Mouse (Mus musculus) liver, embryonic 15.5 days (tissue): ENCODE data around the gene Cyb5rl. TPM values are rescaled to one million over a fixed set of nuclear protein-coding genes. Genes with fewer than 3 reads are reported as not detected.
A peak's percentile ranks its signal among the peaks of the same experiment; 100 is the strongest.

Source experiments
- ATAC-seq: fragments of 200-750 bp; cut with Nextera tagmentation; 2 replicates; pipeline ENCODE4 v1.8.0; 2017; ENCODE audit warnings: moderate number of reproducible peaks, mild to moderate bottlenecking, moderate library complexity; ENCODE audit not compliant: insufficient read depth
- H3K27ac ChIP-seq: fragments of 300-500 bp; sonication (generic); replicated peaks from 2 replicates; pipeline ENCODE4 v1.5.1; 2015; ENCODE audit warnings: mild to moderate bottlenecking, inconsistent platforms
- H3K27me3 ChIP-seq: fragments of 300-500 bp; sonication (generic); 2 replicates; pipeline ENCODE4 v1.6.1; 2015; ENCODE audit warnings: mild to moderate bottlenecking, inconsistent platforms
- H3K36me3 ChIP-seq: fragments of 300-500 bp; sonication (generic); replicated peaks from 2 replicates; pipeline ENCODE4 v1.6.1; 2015; ENCODE audit warnings: moderate library complexity, mild to moderate bottlenecking, inconsistent platforms
- H3K4me1 ChIP-seq: fragments of 300-500 bp; sonication (generic); replicated peaks from 2 replicates; pipeline ENCODE4 v1.6.1; 2015; ENCODE audit warnings: inconsistent platforms
- H3K4me2 ChIP-seq: fragments of 300-500 bp; sonication (generic); 2 replicates; pipeline ENCODE4 v1.6.1; 2015; ENCODE audit warnings: moderate library complexity, mild to moderate bottlenecking, inconsistent platforms
- H3K4me3 ChIP-seq: fragments of 300-500 bp; sonication (generic); replicated peaks from 2 replicates; pipeline ENCODE4 v1.5.1; 2015; ENCODE audit warnings: mild to moderate bottlenecking, inconsistent platforms
- H3K9ac ChIP-seq: fragments of 300-500 bp; sonication (generic); 2 replicates; pipeline ENCODE4 v1.6.1; 2015; ENCODE audit warnings: moderate library complexity, mild to moderate bottlenecking, inconsistent platforms
- H3K9me3 ChIP-seq: fragments of 300-500 bp; sonication (generic); replicated peaks from 2 replicates; pipeline ENCODE4 v1.6.1; 2016; ENCODE audit warnings: inconsistent platforms
- WGBS: fragments of 180-500 bp; shearing (Covaris S2); methylation state at CpG from one replicate; pipeline ENCODE4 v1.1.7; 2015; ENCODE audit warnings: mixed read lengths; ENCODE audit not compliant: insufficient replicate concordance; 5-methylcytosine and 5-hydroxymethylcytosine counted together
- polyA plus RNA-seq: library from polyadenylated mRNA; unstranded; fragments of >200 nt; fragmentation: Nextera tagmentation; extraction: Ambion mirVana; gene quantifications from 2 replicates; pipeline ENCODE4 v1.2.1, GENCODE M21; 2015

Gene Cyb5rl
- polyA plus RNA-seq, 1 experiment from 2014 or later, result 1.4 TPM

GRCm38 (mm10) chr4:107063214-107063613 lies 3.6 kb upstream of the Cyb5rl start:
- H3K4me2 ChIP-seq, result no peak overlapping the region
- no peak overlapping the region for H3K27ac ChIP-seq
- no peaks in the 10 kb centered on the region for H3K27me3 ChIP-seq
- H3K4me1 ChIP-seq, result peaks cover 32% of the 10 kb centered on the region
- no peak overlapping the region for H3K9ac ChIP-seq
- peaks cover 58% of the 10 kb centered on the region for H3K36me3 ChIP-seq
- H3K4me3 ChIP-seq, result no peak overlapping the region
- H3K9me3 ChIP-seq, result no peaks in the 10 kb centered on the region
- no peak for ATAC-seq
- WGBS, result 67% methylated on average over 3 of the region's 3 CpGs

DNA sequence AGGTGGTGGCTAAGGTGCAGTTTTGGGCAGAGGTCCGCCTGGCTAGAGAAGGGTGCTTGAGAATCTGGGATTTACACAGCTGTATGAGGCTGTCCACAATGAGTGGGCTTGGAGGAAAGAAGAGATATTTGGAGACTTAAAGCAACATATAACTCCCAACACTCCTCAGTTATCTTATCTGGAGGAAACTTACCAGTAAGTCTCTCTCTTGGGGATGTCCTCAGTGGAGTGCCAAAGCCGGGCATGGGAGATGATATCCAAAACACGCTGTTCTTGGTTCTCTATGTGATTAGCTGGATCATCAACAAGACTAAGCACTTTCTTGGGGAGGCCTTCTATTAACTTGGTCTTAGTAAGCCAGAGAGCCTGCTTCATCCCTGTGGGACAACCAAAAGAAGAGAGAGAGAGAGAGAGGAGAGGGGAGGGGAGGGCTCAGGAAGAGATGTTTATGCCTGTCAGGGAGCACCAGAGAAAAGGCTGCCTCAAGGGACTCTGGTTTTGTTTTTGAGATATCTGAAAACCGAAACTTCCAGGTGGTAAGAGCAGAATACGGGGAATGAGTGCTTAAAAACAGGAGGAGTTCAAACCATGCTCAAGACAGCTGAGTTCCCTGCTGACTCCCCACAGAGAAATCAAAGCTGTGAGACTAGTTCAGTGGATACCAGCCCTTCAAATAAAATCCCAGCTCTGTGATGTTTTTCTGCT lies 2.2 kb upstream of the Cyb5rl start:
- no peak for ATAC-seq
- Histone ChIP-seq H3K9ac (no peak overlapping the region), H3K4me2 (no peak overlapping the region), H3K4me3 (no peak overlapping the region), H3K27ac (no peak overlapping the region), H3K36me3 (peaks cover 45% of the 10 kb centered on the region), H3K9me3 (no peaks in the 10 kb centered on the region), H3K4me1 (peaks cover 32% of the 10 kb centered on the region), H3K27me3 (no peaks in the 10 kb centered on the region)
- 69% methylated on average over 5 of the region's 5 CpGs for WGBS

GRCm38 (mm10) chr4:107067151-107067840 lies 508 bp downstream of the Cyb5rl start:
- Histone ChIP-seq H3K9ac (peak overlapping the region; percentile 84), H3K4me3 (peak overlapping the region; percentile 83), H3K27ac (0 out of 2 replicates have a peak overlapping the region, but pooled peaks have one; percentile 24), H3K27me3 (no peaks in the 10 kb centered on the region), H3K4me2 (peak overlapping the region; percentile 100), H3K9me3 (no peaks in the 10 kb centered on the region), H3K36me3 (peaks cover 22% of the 10 kb centered on the region), H3K4me1 (peaks cover 32% of the 10 kb centered on the region)
- ATAC-seq, result peak; percentile 17
- 3% methylated on average over 33 of the region's 33 CpGs for WGBS

- Histone ChIP-seq H3K4me3 (no peak overlapping the region), H3K36me3 (no peaks in the 10 kb centered on the region), H3K9ac (no peak overlapping the region), H3K27me3 (no peaks in the 10 kb centered on the region), H3K27ac (no peak overlapping the region), H3K9me3 (no peaks in the 10 kb centered on the region), H3K4me2 (no peak overlapping the region), H3K4me1 (peaks cover 8% of the 10 kb centered on the region)
- ATAC-seq, result no peak
- 77% methylated on average over 9 of the region's 9 CpGs for WGBS
Measured at GRCm38 (mm10) chr4:107072343-107072742, 5.6 kb downstream of the Cyb5rl start.

- Histone ChIP-seq H3K9ac (no peak overlapping the region), H3K4me2 (no peak overlapping the region), H3K4me1 (no peaks in the 10 kb centered on the region), H3K4me3 (no peak overlapping the region), H3K36me3 (no peaks in the 10 kb centered on the region), H3K27ac (no peak overlapping the region), H3K9me3 (no peaks in the 10 kb centered on the region), H3K27me3 (no peaks in the 10 kb centered on the region)
- WGBS, result 60% methylated on average over 5 of the region's 5 CpGs
- ATAC-seq, result no peak
Measured at GRCm38 (mm10) chr4:107075456-107075855, 8.7 kb downstream of the Cyb5rl start.

DNA sequence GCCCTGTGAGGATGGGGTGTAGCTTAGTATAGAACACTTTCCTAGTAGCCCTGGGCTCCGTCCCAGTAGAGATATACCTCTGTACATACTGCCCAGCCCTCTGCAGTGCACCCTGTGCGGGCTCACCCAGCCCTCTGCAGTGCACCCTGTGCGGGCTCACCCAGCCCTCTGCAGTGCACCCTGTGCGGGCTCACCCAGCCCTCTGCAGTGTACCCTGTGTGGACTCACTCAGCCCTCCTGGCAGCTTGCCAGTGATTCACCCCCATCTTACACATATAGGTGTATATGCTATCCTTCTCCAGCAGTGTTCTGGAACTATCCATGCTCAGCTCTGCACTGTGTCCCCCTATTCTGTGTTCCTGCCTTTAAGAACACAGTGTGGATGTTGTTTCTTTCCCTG lies 12.1 kb downstream of the Cyb5rl start:
- H3K4me2 ChIP-seq, result no peak overlapping the region
- H3K9me3 ChIP-seq, result no peaks in the 10 kb centered on the region
- no peaks in the 10 kb centered on the region for H3K36me3 ChIP-seq
- H3K27ac ChIP-seq, result no peak overlapping the region
- H3K4me3 ChIP-seq, result no peak overlapping the region
- H3K27me3 ChIP-seq, result no peaks in the 10 kb centered on the region
- no peak overlapping the region for H3K9ac ChIP-seq
- no peaks in the 10 kb centered on the region for H3K4me1 ChIP-seq
- no peak for ATAC-seq
- WGBS, result 68% methylated on average over 4 of the region's 4 CpGs

DNA sequence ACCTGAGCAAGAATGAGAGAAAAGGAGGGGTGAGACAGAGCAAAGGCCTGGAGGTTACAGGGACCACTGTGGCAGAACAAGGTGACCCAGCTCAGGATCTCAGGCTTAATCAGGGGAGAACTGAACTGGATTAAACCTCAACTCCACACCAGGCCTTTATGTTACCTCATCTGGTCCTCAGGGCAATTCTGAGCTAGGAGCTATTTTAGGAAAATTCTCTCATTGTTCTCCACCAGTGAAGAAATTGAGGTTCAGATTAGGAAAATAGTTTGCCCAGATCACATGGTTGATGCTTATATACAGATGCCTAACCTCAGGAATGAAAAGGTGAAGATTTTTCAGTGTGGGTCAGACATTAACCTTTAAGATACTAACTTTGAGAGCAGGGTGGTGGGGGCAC lies 12.9 kb downstream of the Cyb5rl start:
- H3K27me3 ChIP-seq, result no peaks in the 10 kb centered on the region
- no peak overlapping the region for H3K27ac ChIP-seq
- H3K4me2 ChIP-seq, result no peak overlapping the region
- no peak for ATAC-seq
- H3K4me1 ChIP-seq, result no peaks in the 10 kb centered on the region
- H3K9me3 ChIP-seq, result no peaks in the 10 kb centered on the region
- no peak overlapping the region for H3K4me3 ChIP-seq
- H3K9ac ChIP-seq, result no peak overlapping the region
- no peaks in the 10 kb centered on the region for H3K36me3 ChIP-seq

DNA sequence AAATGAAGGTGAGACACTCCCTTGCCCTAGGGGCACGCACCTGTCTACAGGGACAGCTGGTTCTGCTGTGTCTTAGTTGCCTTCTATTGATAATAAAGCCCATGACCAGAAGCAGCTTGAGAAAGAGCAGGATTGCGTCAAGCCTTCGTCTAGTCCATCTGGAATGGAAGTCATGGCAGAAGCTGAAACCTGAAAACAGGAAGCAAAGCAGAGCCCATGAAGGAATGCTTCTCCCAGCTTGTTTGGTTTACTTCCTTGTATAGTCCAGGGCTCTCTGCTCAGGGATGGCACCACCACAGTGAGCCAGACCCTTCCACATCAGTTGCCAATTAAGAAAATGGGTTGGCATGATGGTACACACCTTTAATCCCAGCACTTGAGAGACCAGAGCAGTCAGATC lies 15.4 kb downstream of the Cyb5rl start:
- no peaks in the 10 kb centered on the region for H3K36me3 ChIP-seq
- H3K4me3 ChIP-seq, result no peak overlapping the region
- H3K9me3 ChIP-seq, result no peaks in the 10 kb centered on the region
- H3K27me3 ChIP-seq, result no peaks in the 10 kb centered on the region
- H3K4me1 ChIP-seq, result no peaks in the 10 kb centered on the region
- H3K27ac ChIP-seq, result no peak overlapping the region
- no peak overlapping the region for H3K4me2 ChIP-seq
- no peak overlapping the region for H3K9ac ChIP-seq
- WGBS, result 61% methylated on average over 3 of the region's 3 CpGs
- no peak for ATAC-seq

GRCm38 (mm10) chr4:107083126-107083525 lies 16.3 kb downstream of the Cyb5rl start:
- Histone ChIP-seq H3K4me1 (no peaks in the 10 kb centered on the region), H3K4me3 (no peak overlapping the region), H3K36me3 (no peaks in the 10 kb centered on the region), H3K9me3 (no peaks in the 10 kb centered on the region), H3K27ac (no peak overlapping the region), H3K9ac (no peak overlapping the region), H3K4me2 (no peak overlapping the region), H3K27me3 (no peaks in the 10 kb centered on the region)
- no peak for ATAC-seq
- 78% methylated on average over 4 of the region's 4 CpGs for WGBS

DNA sequence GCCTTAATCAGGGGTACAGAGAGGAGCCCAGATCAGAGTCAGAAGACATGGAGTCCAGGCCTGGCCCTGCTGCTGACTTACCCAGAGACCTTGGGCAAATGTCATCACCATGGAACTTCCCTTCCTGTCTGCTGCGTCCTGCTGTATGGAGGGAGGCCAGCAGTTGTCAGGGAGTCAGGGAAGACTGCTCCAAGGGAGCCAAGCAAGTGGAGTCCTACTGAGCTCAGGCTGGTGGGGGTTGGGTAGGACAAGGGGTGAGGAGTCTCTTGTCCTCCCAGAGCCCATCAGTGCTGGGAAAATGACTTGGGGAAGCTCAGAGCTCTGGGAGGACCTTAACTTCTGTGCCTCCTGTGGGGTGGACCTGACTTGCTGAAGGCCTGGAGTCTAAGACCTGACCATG lies 17.6 kb downstream of the Cyb5rl start:
- H3K9ac ChIP-seq, result no peak overlapping the region
- ATAC-seq, result no peak
- H3K36me3 ChIP-seq, result no peaks in the 10 kb centered on the region
- H3K27ac ChIP-seq, result no peak overlapping the region
- H3K4me2 ChIP-seq, result no peak overlapping the region
- H3K27me3 ChIP-seq, result no peaks in the 10 kb centered on the region
- no peaks in the 10 kb centered on the region for H3K9me3 ChIP-seq
- H3K4me1 ChIP-seq, result no peaks in the 10 kb centered on the region
- WGBS, result 39% methylated on average over 1 of the region's 1 CpGs
- no peak overlapping the region for H3K4me3 ChIP-seq

DNA sequence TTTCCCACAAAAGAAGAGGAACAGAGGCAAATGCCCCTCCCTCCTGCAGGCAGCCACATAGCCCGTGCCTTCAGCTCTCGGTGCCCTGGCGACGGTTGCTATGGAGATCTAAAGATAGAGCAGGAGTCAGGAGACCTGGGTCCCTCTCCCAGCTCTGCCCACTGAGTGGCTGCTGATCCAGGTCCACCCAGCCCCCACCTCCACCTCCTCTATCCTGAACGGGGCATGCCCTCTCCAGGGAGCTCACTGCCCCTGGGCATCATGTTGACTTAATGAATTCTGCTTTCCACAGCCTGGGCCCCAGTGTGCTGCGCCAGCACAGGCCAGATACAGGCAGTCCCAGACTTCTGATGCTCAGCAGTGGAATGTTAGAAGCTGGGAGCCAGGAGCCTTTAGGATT lies 18.1 kb downstream of the Cyb5rl start:
- Histone ChIP-seq H3K27ac (no peak overlapping the region), H3K4me2 (no peak overlapping the region), H3K4me3 (no peak overlapping the region), H3K9ac (no peak overlapping the region), H3K4me1 (no peaks in the 10 kb centered on the region), H3K36me3 (no peaks in the 10 kb centered on the region), H3K9me3 (no peaks in the 10 kb centered on the region), H3K27me3 (no peaks in the 10 kb centered on the region)
- WGBS, result 36% methylated on average over 6 of the region's 6 CpGs
- ATAC-seq, result no peak; the same call in 1 of the 2 replicates
